Mouse (Mus musculus) gonadal fat pad, adult 2 months (tissue): ENCODE results near the gene Erich4. TPM values are rescaled to one million over a fixed set of nuclear protein-coding genes. Genes with fewer than 3 reads are reported as not detected.
A peak's percentile ranks its signal among the peaks of the same experiment; 100 is the strongest.

ENCODE experiments used
- DNase-seq: peaks from one replicate; pipeline ENCODE4 v3.0.0-alpha.2; 2012; ENCODE audit warnings: low read depth
- polyA plus RNA-seq: library from polyadenylated mRNA; depleted of rRNA; stranded (reverse); fragments of >200 nt; gene quantifications from 2 replicates; pipeline ENCODE4 v1.2.3, GENCODE M21; 2012

Gene Erich4
- polyA plus RNA-seq, 1 experiment = 0.20 TPM

GRCm38 (mm10) chr7:25623857-25624370, 8.2 kb upstream of the Erich4 start:
- no peak for DNase-seq

- no peak for DNase-seq
Observed at GRCm38 (mm10) chr7:25620751-25621150, 5.1 kb upstream of the Erich4 start.

- DNase-seq = no peak
Observed at GRCm38 (mm10) chr7:25620101-25620500, 4.4 kb upstream of the Erich4 start.

- DNase-seq = no peak
Observed at GRCm38 (mm10) chr7:25619722-25619991, 4.0 kb upstream of the Erich4 start.

GRCm38 (mm10) chr7:25618865-25619721, 3.4 kb upstream of the Erich4 start, which contains the start of gene Dmac2:
Gene Dmac2 (plus strand): TSS chr7:25619414.
- DNase-seq = peak; percentile 70

GRCm38 (mm10) chr7:25617376-25618160, 1.9 kb upstream of the Erich4 start:
- DNase-seq = no peak

GRCm38 (mm10) chr7:25614831-25615705, 624 bp downstream of the Erich4 start:
- no peak for DNase-seq

- no peak for DNase-seq
Observed at GRCm38 (mm10) chr7:25614086-25614485, 1.6 kb downstream of the Erich4 start.

- DNase-seq = no peak
Observed at GRCm38 (mm10) chr7:25611501-25611900, 4.2 kb downstream of the Erich4 start.

GRCm38 (mm10) chr7:25610056-25610455, 5.6 kb downstream of the Erich4 start:
- DNase-seq = no peak

GRCm38 (mm10) chr7:25607196-25607595, 8.5 kb downstream of the Erich4 start:
- DNase-seq = no peak

- no peak for DNase-seq
Observed at GRCm38 (mm10) chr7:25606625-25607063, 9.0 kb downstream of the Erich4 start.

GRCm38 (mm10) chr7:25601346-25601745, 14.3 kb downstream of the Erich4 start:
- DNase-seq = no peak

GRCm38 (mm10) chr7:25600666-25601065, 15.0 kb downstream of the Erich4 start:
- no peak for DNase-seq

- DNase-seq = no peak
Observed at GRCm38 (mm10) chr7:25599663-25600062, 16.0 kb downstream of the Erich4 start.

GRCm38 (mm10) chr7:25593859-25594258, 21.8 kb downstream of the Erich4 start:
- DNase-seq = no peak

- no peak for DNase-seq
Observed at GRCm38 (mm10) chr7:25591226-25591625, 24.5 kb downstream of the Erich4 start.

GRCm38 (mm10) chr7:25585351-25586204, 30.1 kb downstream of the Erich4 start:
- DNase-seq = no peak

GRCm38 (mm10) chr7:25584651-25585050, 31.0 kb downstream of the Erich4 start:
- DNase-seq = no peak

GRCm38 (mm10) chr7:25582301-25582810, 33.3 kb downstream of the Erich4 start:
- DNase-seq = no peak

- no peak for DNase-seq
Observed at GRCm38 (mm10) chr7:25579441-25579840, 36.3 kb downstream of the Erich4 start.
